Mouse (Mus musculus) heart, postnatal 0 days (tissue): ENCODE measurements around the gene Faah. TPM values are rescaled to one million over a fixed set of nuclear protein-coding genes. Genes with fewer than 3 reads are reported as not detected.
A peak's percentile ranks its signal among the peaks of the same experiment; 100 is the strongest.

Source experiments
- ATAC-seq: fragments of 200-750 bp; cut with Nextera tagmentation; 2 replicates; pipeline ENCODE4 v1.8.0; 2017; ENCODE audit warnings: low read depth, moderate number of reproducible peaks, moderate library complexity; ENCODE audit not compliant: insufficient read depth
- DNase-seq: peaks from one replicate; pipeline ENCODE4 v3.0.0-alpha.2; 2016; ENCODE audit warnings: low spot score
- H3K27ac ChIP-seq: fragments of 300-500 bp; sonication (generic); 2 replicates; pipeline ENCODE4 v1.5.1; 2014; ENCODE audit warnings: low read depth, mild to moderate bottlenecking
- H3K27me3 ChIP-seq: fragments of 300-500 bp; sonication (generic); 2 replicates; pipeline ENCODE4 v1.6.1; 2014; ENCODE audit warnings: low read length, mixed read lengths; ENCODE audit not compliant: control insufficient read depth, insufficient read depth
- H3K36me3 ChIP-seq: fragments of 300-500 bp; sonication (generic); replicated peaks from 2 replicates; pipeline ENCODE4 v1.6.1; 2014; ENCODE audit warnings: low read length, mixed read lengths; ENCODE audit not compliant: control insufficient read depth, insufficient read depth
- H3K4me1 ChIP-seq: fragments of 300-500 bp; sonication (generic); 2 replicates; pipeline ENCODE4 v1.6.1; 2014; ENCODE audit warnings: antibody characterized with exemption; ENCODE audit not compliant: control insufficient read depth, insufficient read depth
- H3K4me2 ChIP-seq: fragments of 300-500 bp; sonication (generic); 2 replicates; pipeline ENCODE4 v1.6.1; 2014; ENCODE audit warnings: low read depth, mild to moderate bottlenecking, low read length, moderate library complexity
- H3K4me3 ChIP-seq: fragments of 300-500 bp; sonication (generic); 2 replicates; pipeline ENCODE4 v1.5.1; 2014; ENCODE audit warnings: low read depth, low read length
- H3K9ac ChIP-seq: fragments of 300-500 bp; sonication (generic); replicated peaks from 2 replicates; pipeline ENCODE4 v1.6.1; 2014; ENCODE audit warnings: low read depth, low read length, mixed read lengths
- H3K9me3 ChIP-seq: fragments of 300-500 bp; sonication (generic); replicated peaks from 2 replicates; pipeline ENCODE4 v1.6.1; 2016; ENCODE audit warnings: low read length; ENCODE audit not compliant: control insufficient read depth
- CTCF ChIP-seq: IDR thresholded peaks from 2 replicates; pipeline ENCODE4 v1.5.1; 2016; ENCODE audit warnings: antibody characterized with exemption, control low read depth, low read depth
- EP300 ChIP-seq: IDR thresholded peaks from 2 replicates; pipeline ENCODE4 v1.6.1; 2016; ENCODE audit warnings: antibody characterized with exemption, low read depth
- WGBS: fragments of 180-500 bp; shearing (Covaris S2); extraction: QIAGEN DNeasy Blood & Tissue Kit; methylation state at CpG from one replicate; pipeline ENCODE4 v1.1.7; 2014; 5-methylcytosine and 5-hydroxymethylcytosine counted together
- polyA plus RNA-seq: library from polyadenylated mRNA; unstranded; fragments of >200 nt; fragmentation: Nextera tagmentation; extraction: Ambion mirVana; gene quantifications from 2 replicates; pipeline ENCODE4 v1.2.1, GENCODE M21; 2015
- total RNA-seq: library from RNA; depleted of rRNA; stranded (reverse); fragments of >200 nt; gene quantifications from 2 replicates; pipeline ENCODE4 v1.2.3, GENCODE M21; 2014; ENCODE audit warnings: low replicate concordance; rRNA removed

Gene Faah
- total RNA-seq (0.80 and 3.3 TPM in 2 replicates), polyA plus RNA-seq (0.61 and 0.65 TPM in 2 replicates)

DNA sequence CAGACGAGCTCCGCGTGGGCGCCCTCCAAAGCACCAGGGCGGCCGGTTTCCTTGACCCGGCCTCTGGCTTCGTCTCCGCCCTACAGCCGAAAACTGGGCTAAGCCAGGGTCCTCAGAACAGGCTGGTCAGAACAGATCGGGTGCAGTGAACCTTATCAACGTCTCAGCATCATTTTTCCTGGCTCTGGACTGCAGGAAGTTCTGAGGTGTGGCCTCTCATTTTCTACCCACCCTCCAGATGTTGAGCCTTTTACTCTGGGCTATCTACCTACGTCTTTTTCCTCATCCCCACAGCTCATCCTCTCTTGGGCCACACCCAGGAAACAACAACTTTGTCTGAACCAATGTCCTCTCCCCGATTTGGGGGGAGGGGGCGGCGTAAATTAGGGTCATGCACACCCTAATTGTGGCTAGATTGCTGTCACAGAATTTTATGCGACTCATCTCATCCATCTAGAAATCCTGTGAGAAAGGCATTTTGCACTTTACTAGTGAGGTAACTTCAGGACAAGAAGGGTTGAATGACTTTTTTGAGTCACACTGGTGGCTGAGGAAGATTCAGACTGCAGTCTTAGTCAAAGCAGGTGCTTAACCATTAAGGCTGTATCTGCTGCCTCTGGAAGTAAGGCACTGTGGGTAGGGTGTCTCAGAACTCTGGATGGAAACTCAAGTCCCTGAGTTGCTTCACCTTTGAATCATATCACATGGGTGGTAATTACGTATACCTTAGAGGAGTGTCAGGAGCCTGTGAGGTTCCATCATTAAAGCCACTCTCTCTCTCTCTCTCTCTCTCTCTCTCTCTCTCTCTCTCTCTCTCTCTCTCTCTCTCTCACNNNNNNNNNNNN, at the start of gene Faah:
TSS of gene Faah (minus strand) at position 25 of the 845 bp plus-strand sequence.
- Histone ChIP-seq H3K4me1 (peaks cover 6% of the 10 kb centered on the region; the same call in 1 of the 2 replicates), H3K4me2 (peak within 1 kb of the TSS; percentile 99), H3K9me3 (no peaks in the 10 kb centered on the region), H3K9ac (peak within 1 kb of the TSS; percentile 55), H3K4me3 (peak within 1 kb of the TSS; percentile 64), H3K27me3 (peaks cover 40% of the 10 kb centered on the region), H3K36me3 (no peaks in the 10 kb centered on the region), H3K27ac (no peak within 1 kb of the TSS)
- DNase-seq (no peak), ATAC-seq (peak; percentile 36; the same call in 1 of the 2 replicates)
- TF ChIP-seq EP300, result no peak
- TF ChIP-seq CTCF, result no peak
- 16% methylated on average over 18 of the region's 18 CpGs for WGBS

DNA sequence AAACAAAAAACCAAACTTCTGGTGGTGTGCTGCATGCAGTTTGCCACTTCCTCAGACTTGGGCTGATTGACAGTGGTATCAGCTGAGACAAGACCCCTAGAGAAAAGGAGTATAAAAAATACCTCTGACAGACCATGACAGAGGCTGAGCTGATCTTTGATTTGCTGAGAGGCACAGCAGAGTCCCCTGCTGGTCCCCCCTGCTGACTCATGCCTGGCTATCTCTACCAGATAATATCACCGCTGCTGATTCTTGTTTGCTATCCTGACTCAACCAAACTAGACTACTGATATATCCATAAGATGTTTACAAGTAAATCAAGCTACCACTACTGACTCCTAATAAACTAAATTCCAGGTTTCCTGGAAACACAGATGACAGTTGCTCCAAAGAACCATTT, 46.1 kb upstream of the Faah start:
- no peak overlapping the region for H3K9ac ChIP-seq
- H3K27me3 ChIP-seq, result no peaks in the 10 kb centered on the region
- ATAC-seq (no peak; the same call in 1 of the 2 replicates), DNase-seq (no peak)
- no peak overlapping the region for H3K4me3 ChIP-seq
- H3K9me3 ChIP-seq, result no peaks in the 10 kb centered on the region
- H3K36me3 ChIP-seq, result peaks cover 25% of the 10 kb centered on the region
- no peaks in the 10 kb centered on the region for H3K4me1 ChIP-seq
- TF ChIP-seq EP300, result no peak
- no peak for TF ChIP-seq CTCF
- no peak overlapping the region for H3K27ac ChIP-seq
- 10% methylated on average over 1 of the region's 1 CpGs for WGBS
- H3K4me2 ChIP-seq, result no peak overlapping the region

DNA sequence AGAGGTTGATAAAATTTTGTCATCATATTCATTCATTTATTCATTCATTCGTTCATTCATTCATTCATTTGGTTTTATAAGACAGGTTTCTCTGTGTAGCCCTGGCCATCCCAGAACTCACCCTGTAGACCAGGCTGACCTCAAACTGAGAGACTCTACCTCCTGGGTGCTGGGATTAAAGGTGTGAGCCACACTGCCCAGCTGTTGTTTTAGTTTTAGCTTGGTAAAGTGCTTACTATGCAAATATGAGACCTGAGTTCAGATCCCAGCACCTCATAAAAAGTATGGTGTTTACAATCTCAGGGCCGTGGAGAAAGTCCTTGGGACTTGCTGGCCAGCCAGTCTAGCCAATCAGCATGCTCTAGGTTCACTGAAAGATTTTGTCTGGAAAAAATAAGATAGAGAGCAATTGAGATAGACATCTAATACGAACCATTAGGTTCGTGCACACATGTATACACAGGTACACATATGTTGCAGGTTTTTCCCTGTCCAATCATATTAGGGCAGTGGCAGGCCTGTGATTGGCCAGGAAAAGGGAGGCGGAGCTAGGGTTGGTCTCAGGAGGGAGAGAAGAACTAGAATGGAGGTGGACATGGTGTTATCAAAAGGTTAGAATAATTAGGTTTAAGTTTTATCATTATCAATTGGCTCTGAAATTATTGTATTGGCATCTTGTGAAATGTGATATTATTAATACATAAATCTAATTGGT, 41.4 kb upstream of the Faah start:
- DNase-seq, result no peak
- no peak overlapping the region for H3K27ac ChIP-seq
- H3K9me3 ChIP-seq, result no peaks in the 10 kb centered on the region
- ATAC-seq, result no peak
- H3K4me3 ChIP-seq, result no peak overlapping the region
- H3K36me3 ChIP-seq, result no peaks in the 10 kb centered on the region
- H3K4me1 ChIP-seq, result no peaks in the 10 kb centered on the region
- 71% methylated on average over 5 of the region's 5 CpGs for WGBS
- no peaks in the 10 kb centered on the region for H3K27me3 ChIP-seq
- H3K4me2 ChIP-seq, result no peak overlapping the region
- H3K9ac ChIP-seq, result no peak overlapping the region
- TF ChIP-seq EP300, result no peak
- no peak for TF ChIP-seq CTCF

DNA sequence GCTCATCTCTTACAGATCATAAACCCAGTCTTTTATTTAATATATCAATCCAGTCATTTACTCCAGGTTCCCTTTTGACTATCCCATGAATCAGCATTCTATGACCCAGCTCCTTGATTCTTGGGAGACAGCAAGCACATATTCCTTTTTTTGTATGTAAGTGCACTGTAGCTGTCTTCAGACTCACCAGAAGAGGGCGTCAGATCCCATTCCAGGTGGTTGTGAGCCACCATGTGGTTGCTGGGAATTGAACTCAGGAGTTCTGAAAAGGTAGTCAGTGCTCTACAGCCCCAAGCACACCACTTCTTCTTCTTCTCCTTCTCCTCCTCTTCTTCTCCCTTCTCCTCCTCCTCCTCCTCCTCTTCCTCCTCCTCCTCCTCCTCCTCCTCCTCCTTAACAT, 39.8 kb upstream of the Faah start:
- Histone ChIP-seq H3K4me3 (no peak overlapping the region), H3K9me3 (no peaks in the 10 kb centered on the region), H3K36me3 (no peaks in the 10 kb centered on the region), H3K4me1 (peaks cover 1% of the 10 kb centered on the region; the same call in 1 of the 2 replicates), H3K4me2 (no peak overlapping the region), H3K27ac (no peak overlapping the region), H3K27me3 (no peaks in the 10 kb centered on the region), H3K9ac (no peak overlapping the region)
- ATAC-seq, result no peak
- 0% methylated on average over 1 of the region's 1 CpGs for WGBS
- TF ChIP-seq CTCF (no peak), EP300 (no peak)
- no peak for DNase-seq

DNA sequence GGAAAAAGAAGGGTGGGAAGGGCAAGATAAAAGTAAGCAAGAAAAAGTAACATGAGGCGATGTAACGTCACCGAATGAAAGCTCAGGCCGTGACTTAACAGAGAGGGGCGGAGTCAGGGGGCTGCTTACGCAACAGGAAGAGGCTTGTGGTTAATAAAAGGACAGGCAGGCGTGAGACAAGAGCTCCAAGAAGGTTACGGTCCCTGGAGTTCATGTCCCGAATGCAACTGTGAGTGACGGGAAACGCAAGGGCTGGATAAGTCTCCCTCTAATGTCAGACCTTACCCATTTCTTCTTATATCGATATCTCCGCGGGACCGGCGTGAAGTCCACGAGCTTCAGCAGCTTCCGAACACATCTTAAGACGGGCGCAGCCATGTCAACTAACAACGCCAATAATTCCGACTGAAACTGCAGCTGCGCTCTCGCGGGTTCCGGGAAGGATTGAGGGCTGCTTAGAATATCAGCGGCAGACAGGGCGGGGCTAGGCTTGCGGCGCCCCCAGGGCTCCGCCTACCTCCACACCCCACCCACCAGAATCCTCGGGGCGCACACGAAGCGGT, 35.8 kb upstream of the Faah start, which contains the start of gene Nsun4:
TSS of gene Nsun4 (minus strand) at position 478 of the 563 bp plus-strand sequence.
- Histone ChIP-seq H3K27ac (peak within 1 kb of the TSS; percentile 93), H3K27me3 (no peaks in the 10 kb centered on the region), H3K36me3 (0 out of 2 replicates have a peak, but pooled peaks cover 2% of the 10 kb centered on the region), H3K9me3 (no peaks in the 10 kb centered on the region), H3K4me2 (peak within 1 kb of the TSS; percentile 85), H3K9ac (peak within 1 kb of the TSS; percentile 49), H3K4me3 (peak within 1 kb of the TSS; percentile 62), H3K4me1 (peaks cover 4% of the 10 kb centered on the region; the same call in 1 of the 2 replicates)
- peak; percentile 95 for ATAC-seq
- TF ChIP-seq EP300 (no peak), CTCF (no peak)
- DNase-seq, result peak; percentile 93
- WGBS, result under 1% methylated on average over 35 of the region's 35 CpGs
